18 mouse cellular contexts compared by ENCODE assay signal in the genomic region with DNA sequence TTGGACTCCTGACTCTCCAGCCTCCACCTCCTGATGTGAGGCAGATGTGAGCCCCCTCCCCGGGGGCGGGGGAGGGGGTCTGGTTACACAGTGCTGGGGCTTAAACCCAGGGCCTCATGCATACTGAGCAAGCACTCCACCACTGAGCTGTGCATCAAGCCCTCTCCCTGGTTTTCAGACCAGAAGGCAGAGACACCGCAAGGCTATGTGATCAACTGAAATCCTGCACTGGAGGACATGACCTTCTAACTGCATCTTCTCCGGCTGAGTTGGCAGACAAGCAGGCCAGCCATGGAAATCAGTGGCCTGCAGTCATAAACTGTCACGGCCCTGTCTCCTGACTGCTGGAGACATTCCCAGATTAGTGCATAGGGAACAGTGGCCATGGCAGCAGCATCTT. TPM values are rescaled to one million over a fixed set of nuclear protein-coding genes. Genes with fewer than 3 reads are reported as not detected.
DNase-seq lines count a peak whose midpoint lies in the region; ATAC-seq and TF ChIP-seq lines count a peak whose summit lies in the region.
"Had no signal": no experiment of that assay in that cellular context is flagged by ENCODE, and none has a peak within 500 bp of the region (broad histone marks: within the 10 kb centered on the region; RNA-seq: fewer than 3 reads in every experiment).

No protein-coding gene starts in this region.

- no peak for DNase-seq in forebrain, embryonic 10.5 days (ENCODE audit: extremely low spot score, low spot score)
- DNase-seq in forebrain, embryonic 14.5 days (ENCODE audit: low spot score), result no peak
- no peak for DNase-seq in kidney, adult 18-20 months
- DNase-seq in ZHBTc4 (ENCODE audit: low read depth, low spot score), result peak; percentile 66
- no peak for DNase-seq in embryonic facial prominence, embryonic 10.5 days (ENCODE audit: low spot score)
- DNase-seq: cerebellum, postnatal 14 days; kidney, adult 8-10 months; lung, postnatal 14 days; thymus, postnatal 36 days had no signal

- H3K9ac ChIP-seq in forebrain, embryonic 14.5 days (ENCODE audit: low read length), result no peak overlapping the region
- H3K9ac ChIP-seq in kidney, embryonic 14.5 days (ENCODE audit: low read depth, low read length), result no peak overlapping the region
- no peak overlapping the region for H3K9ac ChIP-seq in liver, embryonic 16.5 days (ENCODE audit: low read depth, low read length)
- no peak overlapping the region for H3K9ac ChIP-seq in intestine, postnatal 0 days (ENCODE audit: low read depth, low read length)
- H3K9ac ChIP-seq: hindbrain, embryonic 14.5 days; limb, embryonic 15.5 days had no signal

- peaks cover 5% of the 10 kb centered on the region; the same call in 1 of the 2 replicates for H3K9me3 ChIP-seq in forebrain, embryonic 10.5 days
- H3K9me3 ChIP-seq in forebrain, embryonic 14.5 days (replicated peaks; ENCODE audit: control insufficient read depth, low read length), result no peaks in the 10 kb centered on the region
- no peaks in the 10 kb centered on the region for H3K9me3 ChIP-seq in kidney, embryonic 14.5 days (ENCODE audit: control insufficient read depth, low read length)
- no peaks in the 10 kb centered on the region for H3K9me3 ChIP-seq in liver, embryonic 16.5 days (replicated peaks; ENCODE audit: control insufficient read depth, low read length)
- no peaks in the 10 kb centered on the region for H3K9me3 ChIP-seq in embryonic facial prominence, embryonic 10.5 days
- H3K9me3 ChIP-seq in intestine, postnatal 0 days (ENCODE audit: control insufficient read depth), result no peaks in the 10 kb centered on the region
- H3K9me3 ChIP-seq: G1E; limb, embryonic 15.5 days; midbrain, embryonic 10.5 days had no signal

- H3K4me1 ChIP-seq in forebrain, embryonic 10.5 days, result peaks cover under 1% of the 10 kb centered on the region; the same call in 1 of the 2 replicates
- no peaks in the 10 kb centered on the region for H3K4me1 ChIP-seq in forebrain, embryonic 14.5 days (ENCODE audit: control insufficient read depth, insufficient read depth, low read length)
- no peaks in the 10 kb centered on the region for H3K4me1 ChIP-seq in kidney, embryonic 14.5 days (ENCODE audit: control insufficient read depth, insufficient read depth, low read length)
- H3K4me1 ChIP-seq in liver, embryonic 16.5 days (ENCODE audit: control insufficient read depth, low read depth, low read length), result peaks cover 3% of the 10 kb centered on the region
- no peaks in the 10 kb centered on the region for H3K4me1 ChIP-seq in embryonic facial prominence, embryonic 10.5 days
- H3K4me1 ChIP-seq in intestine, postnatal 0 days (replicated peaks; ENCODE audit: control insufficient read depth, insufficient read depth, low read length), result no peaks in the 10 kb centered on the region
- H3K4me1 ChIP-seq: limb, embryonic 15.5 days had no signal

- 68% methylated on average over 5 of the region's 5 CpGs for WGBS in forebrain, embryonic 10.5 days
- 75% methylated on average over 5 of the region's 5 CpGs for WGBS in forebrain, embryonic 14.5 days
- 38% methylated on average over 5 of the region's 5 CpGs for WGBS in kidney, embryonic 14.5 days
- WGBS in liver, embryonic 16.5 days (ENCODE audit: insufficient replicate concordance), result 56% methylated on average over 5 of the region's 5 CpGs
- WGBS in embryonic facial prominence, embryonic 10.5 days, result 64% methylated on average over 5 of the region's 5 CpGs
- 54% methylated on average over 5 of the region's 5 CpGs for WGBS in intestine, postnatal 0 days

- peak overlapping the region; percentile 20; the same call in 1 of the 2 replicates for H3K27ac ChIP-seq in forebrain, embryonic 10.5 days
- H3K27ac ChIP-seq in forebrain, embryonic 14.5 days (ENCODE audit: low read depth, low read length), result no peak overlapping the region
- H3K27ac ChIP-seq in kidney, embryonic 14.5 days (ENCODE audit: low read depth, low read length), result no peak overlapping the region
- H3K27ac ChIP-seq in liver, embryonic 16.5 days (ENCODE audit: low read length), result no peak overlapping the region; the same call in 1 of the 2 replicates
- no peak overlapping the region for H3K27ac ChIP-seq in embryonic facial prominence, embryonic 10.5 days (replicated peaks)
- H3K27ac ChIP-seq in intestine, postnatal 0 days (ENCODE audit: low read depth, low read length), result no peak overlapping the region
- H3K27ac ChIP-seq: hindbrain, embryonic 14.5 days; layer of hippocampus, adult 2 months; left cerebral cortex, adult 2 months; limb, embryonic 15.5 days; midbrain, embryonic 10.5 days had no signal

- no peak for ATAC-seq in forebrain, embryonic 14.5 days
- peak; percentile 58 for ATAC-seq in kidney, embryonic 14.5 days (ENCODE audit: low FRiP score, low TSS enrichment)
- 0 out of 2 replicates have a peak, but pooled peaks have one; percentile 22 for ATAC-seq in liver, embryonic 16.5 days (ENCODE audit: low read depth)
- no peak for ATAC-seq in intestine, postnatal 0 days

- no peak overlapping the region for H3K4me3 ChIP-seq in forebrain, embryonic 10.5 days
- H3K4me3 ChIP-seq in forebrain, embryonic 14.5 days (ENCODE audit: low read depth, low read length), result no peak overlapping the region
- no peak overlapping the region for H3K4me3 ChIP-seq in kidney, embryonic 14.5 days (ENCODE audit: low read length)
- no peak overlapping the region for H3K4me3 ChIP-seq in liver, embryonic 16.5 days (ENCODE audit: low read depth, low read length)
- H3K4me3 ChIP-seq in embryonic facial prominence, embryonic 10.5 days, result no peak overlapping the region
- H3K4me3 ChIP-seq in intestine, postnatal 0 days (ENCODE audit: low read depth, low read length), result no peak overlapping the region
- H3K4me3 ChIP-seq: layer of hippocampus, adult 2 months; left cerebral cortex, adult 2 months; limb, embryonic 15.5 days; midbrain, embryonic 10.5 days had no signal

- H3K36me3 ChIP-seq in forebrain, embryonic 10.5 days (replicated peaks), result no peaks in the 10 kb centered on the region
- no peaks in the 10 kb centered on the region for H3K36me3 ChIP-seq in forebrain, embryonic 14.5 days (ENCODE audit: control insufficient read depth, insufficient read depth, low read length)
- no peaks in the 10 kb centered on the region for H3K36me3 ChIP-seq in kidney, embryonic 14.5 days (ENCODE audit: control insufficient read depth, insufficient read depth, low read length)
- H3K36me3 ChIP-seq in liver, embryonic 16.5 days (ENCODE audit: control insufficient read depth, insufficient read depth), result no peaks in the 10 kb centered on the region
- H3K36me3 ChIP-seq in embryonic facial prominence, embryonic 10.5 days (replicated peaks), result no peaks in the 10 kb centered on the region
- H3K36me3 ChIP-seq in intestine, postnatal 0 days (ENCODE audit: control insufficient read depth, insufficient read depth), result no peaks in the 10 kb centered on the region
- H3K36me3 ChIP-seq: G1E; limb, embryonic 15.5 days; midbrain, embryonic 10.5 days had no signal

- H3K27me3 ChIP-seq in forebrain, embryonic 10.5 days (ENCODE audit: poor library complexity, severe bottlenecking), result no peaks in the 10 kb centered on the region
- no peaks in the 10 kb centered on the region for H3K27me3 ChIP-seq in forebrain, embryonic 14.5 days (replicated peaks; ENCODE audit: control insufficient read depth, insufficient read depth, low read length)
- no peaks in the 10 kb centered on the region for H3K27me3 ChIP-seq in kidney, embryonic 14.5 days (ENCODE audit: control insufficient read depth, insufficient read depth, low read length)
- no peaks in the 10 kb centered on the region for H3K27me3 ChIP-seq in liver, embryonic 16.5 days (ENCODE audit: control insufficient read depth, insufficient read depth, low read depth, low read length)
- H3K27me3 ChIP-seq in embryonic facial prominence, embryonic 10.5 days (replicated peaks; ENCODE audit: low read depth, poor library complexity, severe bottlenecking), result no peaks in the 10 kb centered on the region
- H3K27me3 ChIP-seq in intestine, postnatal 0 days (replicated peaks; ENCODE audit: control insufficient read depth, insufficient read depth, low read length), result no peaks in the 10 kb centered on the region
- H3K27me3 ChIP-seq: limb, embryonic 15.5 days had no signal

- TF ChIP-seq CTCF in intestine, postnatal 0 days (IDR thresholded peaks at IDR 0.05; ENCODE audit: low read depth), result no peak

- H3K4me2 ChIP-seq in forebrain, embryonic 14.5 days (ENCODE audit: low read length), result no peak overlapping the region
- H3K4me2 ChIP-seq in kidney, embryonic 14.5 days (replicated peaks; ENCODE audit: low read depth, low read length), result no peak overlapping the region
- H3K4me2 ChIP-seq in liver, embryonic 16.5 days (ENCODE audit: low read depth, low read length), result no peak overlapping the region
- no peak overlapping the region for H3K4me2 ChIP-seq in intestine, postnatal 0 days (replicated peaks; ENCODE audit: low read depth)
- H3K4me2 ChIP-seq: hindbrain, embryonic 14.5 days; limb, embryonic 15.5 days had no signal

RNA-seq across cellular contexts. Expression of a gene that starts 6.2 kb away (rescaled TPM):
- polyA plus RNA-seq in forebrain, embryonic 10.5 days (2016; fragmentation: Nextera tagmentation; extraction: Ambion mirVana), result 264 and 283 TPM in 2 replicates
- polyA plus RNA-seq in forebrain, embryonic 14.5 days (2014; fragmentation: Nextera tagmentation; extraction: Ambion mirVana), result 361 and 450 TPM in 2 replicates
- 90.2 and 105 TPM in 2 replicates for polyA plus RNA-seq in kidney, embryonic 14.5 days (2014; fragmentation: Nextera tagmentation; extraction: Ambion mirVana)
- 59.2 and 60.1 TPM in 2 replicates for polyA plus RNA-seq in liver, embryonic 16.5 days (2015; fragmentation: Nextera tagmentation; extraction: Ambion mirVana)
- 244 and 257 TPM in 2 replicates for polyA plus RNA-seq in embryonic facial prominence, embryonic 10.5 days (2016; fragmentation: Nextera tagmentation; extraction: Ambion mirVana)
- polyA plus RNA-seq in intestine, postnatal 0 days (2015; fragmentation: Nextera tagmentation; extraction: Ambion mirVana), result 57.1 and 61.8 TPM in 2 replicates

RNA-seq across cellular contexts. Expression of a gene that starts 33.7 kb away (rescaled TPM):
- polyA plus RNA-seq in forebrain, embryonic 10.5 days (2016; fragmentation: Nextera tagmentation; extraction: Ambion mirVana), result 1.7 and 1.9 TPM in 2 replicates
- 0.99 and 1.4 TPM in 2 replicates for polyA plus RNA-seq in forebrain, embryonic 14.5 days (2014; fragmentation: Nextera tagmentation; extraction: Ambion mirVana)
- polyA plus RNA-seq in kidney, embryonic 14.5 days (2014; fragmentation: Nextera tagmentation; extraction: Ambion mirVana), result 10.2 and 10.3 TPM in 2 replicates
- 1.5 and 1.7 TPM in 2 replicates for polyA plus RNA-seq in liver, embryonic 16.5 days (2015; fragmentation: Nextera tagmentation; extraction: Ambion mirVana)
- 3.1 and 4.0 TPM in 2 replicates for polyA plus RNA-seq in embryonic facial prominence, embryonic 10.5 days (2016; fragmentation: Nextera tagmentation; extraction: Ambion mirVana)
- polyA plus RNA-seq in intestine, postnatal 0 days (2015; fragmentation: Nextera tagmentation; extraction: Ambion mirVana), result 2.2 and 2.4 TPM in 2 replicates

RNA-seq across cellular contexts. Expression of a gene that starts 39.3 kb away (rescaled TPM):
- polyA plus RNA-seq in forebrain, embryonic 10.5 days (2016; fragmentation: Nextera tagmentation; extraction: Ambion mirVana), result 0.12 TPM in 1 of 2 replicates, not detected in the other
- 0.13 and 0.16 TPM in 2 replicates for polyA plus RNA-seq in forebrain, embryonic 14.5 days (2014; fragmentation: Nextera tagmentation; extraction: Ambion mirVana)
- 0.29 TPM in 1 of 2 replicates, not detected in the other for polyA plus RNA-seq in kidney, embryonic 14.5 days (2014; fragmentation: Nextera tagmentation; extraction: Ambion mirVana)
- 0.06 TPM in 1 of 2 replicates, not detected in the other for polyA plus RNA-seq in liver, embryonic 16.5 days (2015; fragmentation: Nextera tagmentation; extraction: Ambion mirVana)
- not detected in 2 replicates for polyA plus RNA-seq in embryonic facial prominence, embryonic 10.5 days (2016; fragmentation: Nextera tagmentation; extraction: Ambion mirVana)
- polyA plus RNA-seq in intestine, postnatal 0 days (2015; fragmentation: Nextera tagmentation; extraction: Ambion mirVana), result not detected in 2 replicates
- polyA plus RNA-seq: G1E; hindbrain, embryonic 14.5 days; midbrain, embryonic 10.5 days had no signal

RNA-seq across cellular contexts. Expression of a gene that starts 52.9 kb away (rescaled TPM):
- 7.2 and 7.6 TPM in 2 replicates for polyA plus RNA-seq in forebrain, embryonic 10.5 days (2016; fragmentation: Nextera tagmentation; extraction: Ambion mirVana)
- 6.6 and 8.1 TPM in 2 replicates for polyA plus RNA-seq in forebrain, embryonic 14.5 days (2014; fragmentation: Nextera tagmentation; extraction: Ambion mirVana)
- 32.4 and 36.9 TPM in 2 replicates for polyA plus RNA-seq in kidney, embryonic 14.5 days (2014; fragmentation: Nextera tagmentation; extraction: Ambion mirVana)
- polyA plus RNA-seq in liver, embryonic 16.5 days (2015; fragmentation: Nextera tagmentation; extraction: Ambion mirVana), result 9.8 and 19.9 TPM in 2 replicates
- 24.0 and 24.4 TPM in 2 replicates for polyA plus RNA-seq in embryonic facial prominence, embryonic 10.5 days (2016; fragmentation: Nextera tagmentation; extraction: Ambion mirVana)
- polyA plus RNA-seq in intestine, postnatal 0 days (2015; fragmentation: Nextera tagmentation; extraction: Ambion mirVana), result 107 and 120 TPM in 2 replicates
- polyA plus RNA-seq: G1E had no signal

RNA-seq across cellular contexts. Expression of a gene that starts 54.0 kb away (rescaled TPM):
- 33.9 and 41.1 TPM in 2 replicates for polyA plus RNA-seq in forebrain, embryonic 10.5 days (2016; fragmentation: Nextera tagmentation; extraction: Ambion mirVana)
- polyA plus RNA-seq in forebrain, embryonic 14.5 days (2014; fragmentation: Nextera tagmentation; extraction: Ambion mirVana), result 24.9 and 30.5 TPM in 2 replicates
- polyA plus RNA-seq in kidney, embryonic 14.5 days (2014; fragmentation: Nextera tagmentation; extraction: Ambion mirVana), result 24.0 and 26.6 TPM in 2 replicates
- polyA plus RNA-seq in liver, embryonic 16.5 days (2015; fragmentation: Nextera tagmentation; extraction: Ambion mirVana), result 6.0 and 6.5 TPM in 2 replicates
- 38.5 and 39.2 TPM in 2 replicates for polyA plus RNA-seq in embryonic facial prominence, embryonic 10.5 days (2016; fragmentation: Nextera tagmentation; extraction: Ambion mirVana)
- polyA plus RNA-seq in intestine, postnatal 0 days (2015; fragmentation: Nextera tagmentation; extraction: Ambion mirVana), result 10.5 TPM in 2 replicates

Comparison
In these comparisons a context has a peak if more than half of its experiments do, and no peak if none do; other contexts are left out.
1. ATAC-seq: peak in kidney, embryonic 14.5 days (single experiment) and liver, embryonic 16.5 days (single experiment); none in forebrain, embryonic 14.5 days (single experiment) and intestine, postnatal 0 days (single experiment).